Mouse (Mus musculus) ES-E14 (cell line): ENCODE results near the gene Ccdc88b.

Experiments
- CHD2 ChIP-seq: IDR thresholded peaks from 2 replicates; pipeline ENCODE4 v1.6.1; 2014; ENCODE audit warnings: mild to moderate bottlenecking, low read depth, low read length, inconsistent platforms
- HCFC1 ChIP-seq: IDR thresholded peaks from 2 replicates; pipeline ENCODE4 v1.6.1; 2012; ENCODE audit warnings: low read length, inconsistent platforms, borderline replicate concordance; ENCODE audit not compliant: insufficient read depth
- MAFK ChIP-seq: IDR thresholded peaks from 2 replicates; pipeline ENCODE4 v1.6.1; 2014; ENCODE audit warnings: mild to moderate bottlenecking, low read depth, low read length, inconsistent platforms; ENCODE audit not compliant: insufficient read depth
- ZC3H11A ChIP-seq: IDR thresholded peaks from 2 replicates; pipeline ENCODE4 v1.6.1; 2012; ENCODE audit warnings: low read depth, mild to moderate bottlenecking, inconsistent platforms, low read length, borderline replicate concordance
- ZNF384 ChIP-seq: IDR thresholded peaks from 2 replicates; pipeline ENCODE4 v1.6.1; 2012; ENCODE audit warnings: low read depth, low read length, inconsistent platforms

DNA sequence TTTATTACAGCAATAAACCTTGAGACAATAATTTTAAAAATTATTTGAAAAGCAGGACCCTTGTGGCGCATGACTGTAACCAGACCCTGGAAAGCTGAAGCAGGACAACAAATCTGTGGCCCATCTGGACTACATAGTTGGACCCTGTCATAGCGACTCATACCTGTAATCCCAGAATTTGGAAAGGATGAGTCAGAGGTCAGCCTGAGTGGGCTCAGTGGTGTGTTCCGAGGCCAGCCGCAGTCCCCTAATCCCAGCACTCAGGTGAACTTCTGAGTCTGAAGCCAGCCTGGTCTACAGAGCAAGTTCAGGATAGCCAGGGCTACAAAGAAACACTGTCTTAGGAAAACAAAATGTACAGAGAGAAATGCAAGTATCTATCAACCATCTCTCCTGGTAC lies 3.4 kb upstream of the Ccdc88b start:
- no peak for TF ChIP-seq MAFK
- no peak for TF ChIP-seq HCFC1
- no peak for TF ChIP-seq ZC3H11A
- no peak for TF ChIP-seq CHD2
- no peak for TF ChIP-seq ZNF384
